Mouse (Mus musculus): ENCODE results near the gene Rfk. TPM values are rescaled to one million over a fixed set of nuclear protein-coding genes. Genes with fewer than 3 reads are reported as not detected.

Rfk gene
- polyA plus RNA-seq, 1 experiment from 2014 or later = 77.2 TPM

DNA sequence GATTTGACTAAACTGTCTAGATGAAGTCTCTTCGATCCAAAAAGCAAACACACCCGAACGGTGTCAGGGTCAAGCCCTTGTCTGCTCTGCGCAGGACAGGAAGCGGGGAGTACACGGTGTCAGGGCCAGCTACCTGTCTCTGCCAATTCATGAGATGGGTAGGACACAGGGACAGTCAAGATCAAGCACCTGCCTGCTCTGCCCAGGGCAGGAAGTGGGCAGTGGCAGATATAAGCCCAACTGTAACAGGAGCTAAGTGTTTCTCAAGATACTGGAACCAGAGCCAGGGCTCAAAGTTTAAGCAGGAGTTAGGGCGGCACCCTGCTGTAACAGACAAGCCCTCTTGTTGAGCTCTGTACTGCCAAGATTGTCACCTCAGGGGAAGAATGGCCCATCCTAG, 49.7 kb downstream of the Rfk start:
- no peak for DNase-seq (ENCODE audit: low spot score)
- Histone ChIP-seq H3K27me3 (replicated peaks; ENCODE audit: control insufficient read depth, insufficient read depth, low read length) (no peaks in the 10 kb centered on the region), H3K9me3 (ENCODE audit: control insufficient read depth, low read length) (no peaks in the 10 kb centered on the region), H3K4me2 (ENCODE audit: low read length) (no peak overlapping the region), H3K4me1 (replicated peaks; ENCODE audit: control insufficient read depth, insufficient read depth, low read length) (no peaks in the 10 kb centered on the region), H3K9ac (ENCODE audit: low read length) (no peak overlapping the region), H3K4me3 (ENCODE audit: low read depth, low read length) (no peak overlapping the region), H3K27ac (ENCODE audit: low read depth) (no peak overlapping the region), H3K36me3 (ENCODE audit: control insufficient read depth, insufficient read depth, low read length) (no peaks in the 10 kb centered on the region)
- 88% methylated on average over 7 of the region's 7 CpGs for WGBS
- no peak for ATAC-seq (replicated peaks; ENCODE audit: low FRiP score, low TSS enrichment, low read depth)

Other genes with a start within 250 kb of the Rfk start
- 4.3 and 4.8 TPM in 2 replicates for gene Gcnt1, start 21.2 kb upstream of the Rfk start, polyA plus RNA-seq (2014; fragmentation: Nextera tagmentation; extraction: Ambion mirVana)